Comparison of ENCODE assay signal across 8 mouse cellular contexts in the genomic region with DNA sequence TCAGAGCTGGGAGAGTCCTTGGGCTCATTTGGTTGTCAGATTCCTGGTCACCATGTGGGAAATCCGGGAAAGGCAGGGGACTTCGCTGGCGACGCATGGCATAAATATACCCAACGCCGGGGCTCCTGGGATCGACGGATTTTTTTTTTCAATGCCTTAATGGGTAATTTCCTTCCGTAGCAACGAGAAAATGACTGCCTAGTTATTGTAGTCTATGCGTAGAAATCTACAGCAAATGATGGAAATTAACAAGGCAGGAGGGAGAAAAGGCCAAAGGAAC. TPM values are rescaled to one million over a fixed set of nuclear protein-coding genes. Genes with fewer than 3 reads are reported as not detected.
DNase-seq lines count a peak whose midpoint lies in the region; ATAC-seq and TF ChIP-seq lines count a peak whose summit lies in the region.
"Had no signal": no experiment of that assay in that cellular context is flagged by ENCODE, and none has a peak within 500 bp of the region (broad histone marks: within the 10 kb centered on the region; RNA-seq: fewer than 3 reads in every experiment).

No protein-coding gene starts in this region.

- TF ChIP-seq POLR2A in limb, embryonic 14.5 days (IDR thresholded peaks at IDR 0.05; ENCODE audit: borderline replicate concordance, extremely low read depth, insufficient read depth, insufficient read length) = no peak

- DNase-seq in liver, embryonic 11.5 days (ENCODE audit: low spot score) = no peak
- DNase-seq in liver = no peak
- DNase-seq in limb, embryonic 14.5 days (ENCODE audit: low spot score) = no peak
- DNase-seq in adrenal gland, adult 2 months = no peak
- DNase-seq in left cerebral cortex, postnatal 14 days (ENCODE audit: low spot score in 2 of 2) = no peak

- H3K4me3 ChIP-seq in liver, embryonic 11.5 days (ENCODE audit: low read depth, low read length) = no peak overlapping the region
- H3K4me3 ChIP-seq in forebrain, embryonic 13.5 days = peak overlapping the region; percentile 35
- H3K4me3 ChIP-seq in limb, embryonic 14.5 days (replicated peaks; ENCODE audit: low read length) = peak overlapping the region; percentile 29
- 0 out of 2 replicates have a peak overlapping the region, but pooled peaks have one; percentile 3 for H3K4me3 ChIP-seq in stomach, embryonic 14.5 days (ENCODE audit: low read depth, low read length)

- H3K27ac ChIP-seq in liver, embryonic 11.5 days (ENCODE audit: low read depth, low read length) = no peak overlapping the region
- H3K27ac ChIP-seq in forebrain, embryonic 13.5 days = no peak overlapping the region
- no peak overlapping the region for H3K27ac ChIP-seq in limb, embryonic 14.5 days (replicated peaks; ENCODE audit: low read depth, low read length)
- no peak overlapping the region for H3K27ac ChIP-seq in stomach, embryonic 14.5 days (ENCODE audit: low read length)

- ATAC-seq in liver, embryonic 11.5 days (replicated peaks; ENCODE audit: low FRiP score) = no peak
- no peak for ATAC-seq in forebrain, embryonic 13.5 days
- ATAC-seq in limb, embryonic 14.5 days (ENCODE audit: low FRiP score, low read depth) = no peak
- no peak for ATAC-seq in stomach, embryonic 14.5 days (ENCODE audit: insufficient number of reproducible peaks, insufficient read depth, low FRiP score, low read depth)
- ATAC-seq: Patski had no signal

- no peak overlapping the region for H3K9ac ChIP-seq in liver, embryonic 11.5 days (ENCODE audit: low read depth, low read length)
- H3K9ac ChIP-seq in forebrain, embryonic 13.5 days = no peak overlapping the region; the same call in 1 of the 2 replicates
- no peak overlapping the region for H3K9ac ChIP-seq in limb, embryonic 14.5 days (ENCODE audit: low read depth, low read length, severe bottlenecking)
- no peak overlapping the region for H3K9ac ChIP-seq in stomach, embryonic 14.5 days (replicated peaks; ENCODE audit: low read depth, low read length)

- WGBS in liver, embryonic 11.5 days = 3% methylated on average over 11 of the region's 11 CpGs
- WGBS in forebrain, embryonic 13.5 days = 1% methylated on average over 11 of the region's 11 CpGs
- WGBS in limb, embryonic 14.5 days = 2% methylated on average over 11 of the region's 11 CpGs
- WGBS in stomach, embryonic 14.5 days = 1% methylated on average over 11 of the region's 11 CpGs

- peak overlapping the region; percentile 43; the same call in 1 of the 2 replicates for H3K4me2 ChIP-seq in liver, embryonic 11.5 days
- peak overlapping the region; percentile 62 for H3K4me2 ChIP-seq in forebrain, embryonic 13.5 days
- H3K4me2 ChIP-seq in limb, embryonic 14.5 days (replicated peaks; ENCODE audit: low read depth, low read length, severe bottlenecking) = peak overlapping the region; percentile 45
- H3K4me2 ChIP-seq in stomach, embryonic 14.5 days (replicated peaks; ENCODE audit: low read depth, low read length) = peak overlapping the region; percentile 26

- intact Hi-C loops in left cerebral cortex, postnatal 14 days (cut with DNase I) = loop anchor here (2.0 to 5.0 kb wide), 3 partner anchors 291 to 1086 kb away; no protein-coding TSS in a partner anchor

- 0 out of 2 replicates have a peak, but pooled peaks cover 4% of the 10 kb centered on the region for H3K4me1 ChIP-seq in liver, embryonic 11.5 days (replicated peaks; ENCODE audit: control insufficient read depth, insufficient read depth, low read length)
- peaks cover 32% of the 10 kb centered on the region for H3K4me1 ChIP-seq in forebrain, embryonic 13.5 days
- H3K4me1 ChIP-seq in limb, embryonic 14.5 days (ENCODE audit: control insufficient read depth, insufficient read depth, low read length) = 0 out of 2 replicates have a peak, but pooled peaks cover 11% of the 10 kb centered on the region
- H3K4me1 ChIP-seq in stomach, embryonic 14.5 days (ENCODE audit: control insufficient read depth, insufficient read depth, low read length) = peaks cover under 1% of the 10 kb centered on the region; the same call in 1 of the 2 replicates

- H3K36me3 ChIP-seq in liver, embryonic 11.5 days (ENCODE audit: control insufficient read depth, insufficient read depth, low read length) = no peaks in the 10 kb centered on the region
- H3K36me3 ChIP-seq in forebrain, embryonic 13.5 days (ENCODE audit: poor library complexity, severe bottlenecking) = no peaks in the 10 kb centered on the region
- H3K36me3 ChIP-seq in limb, embryonic 14.5 days (ENCODE audit: control insufficient read depth, insufficient read depth, low read length) = no peaks in the 10 kb centered on the region
- no peaks in the 10 kb centered on the region for H3K36me3 ChIP-seq in stomach, embryonic 14.5 days (ENCODE audit: control insufficient read depth, insufficient read depth, low read length)

- peaks cover 85% of the 10 kb centered on the region for H3K27me3 ChIP-seq in liver, embryonic 11.5 days (replicated peaks; ENCODE audit: control insufficient read depth, insufficient read depth, low read length)
- H3K27me3 ChIP-seq in forebrain, embryonic 13.5 days = peaks cover 61% of the 10 kb centered on the region
- H3K27me3 ChIP-seq in limb, embryonic 14.5 days (ENCODE audit: control insufficient read depth, insufficient read depth, low read length) = peaks cover 59% of the 10 kb centered on the region
- H3K27me3 ChIP-seq in stomach, embryonic 14.5 days (ENCODE audit: control insufficient read depth, insufficient read depth, low read length) = peaks cover 30% of the 10 kb centered on the region
- H3K27me3 ChIP-seq: Patski had no signal

- H3K9me3 ChIP-seq in liver, embryonic 11.5 days (ENCODE audit: control insufficient read depth, low read length) = no peaks in the 10 kb centered on the region
- H3K9me3 ChIP-seq in forebrain, embryonic 13.5 days (replicated peaks) = no peaks in the 10 kb centered on the region
- no peaks in the 10 kb centered on the region for H3K9me3 ChIP-seq in limb, embryonic 14.5 days (ENCODE audit: control insufficient read depth, low read length)
- no peaks in the 10 kb centered on the region for H3K9me3 ChIP-seq in stomach, embryonic 14.5 days (ENCODE audit: control insufficient read depth, low read depth, low read length)

RNA-seq across cellular contexts. Expression of gene Satb2, which starts 1.7 kb away (rescaled TPM):
- 0.27 and 0.57 TPM in 2 replicates for polyA plus RNA-seq in liver, embryonic 11.5 days (2014; fragmentation: Nextera tagmentation; extraction: Ambion mirVana)
- 5.5 and 10.2 TPM in 2 replicates for polyA plus RNA-seq in forebrain, embryonic 13.5 days (2015; fragmentation: Nextera tagmentation; extraction: Ambion mirVana)
- 4.9 and 5.3 TPM in 2 replicates for polyA plus RNA-seq in limb, embryonic 14.5 days (2012; rRNA removed)
- 5.0 and 5.3 TPM in 2 replicates for polyA plus RNA-seq in limb, embryonic 14.5 days (2014; fragmentation: Nextera tagmentation; extraction: Ambion mirVana)
- 0.46 and 1.1 TPM in 2 replicates for polyA plus RNA-seq in stomach, embryonic 14.5 days (2014; fragmentation: Nextera tagmentation; extraction: Ambion mirVana)
- 1 to 10 TPM; 2.1 to 2.3 TPM for total RNA-seq in adrenal gland, adult 2 months (2021)
- polyA plus RNA-seq in adrenal gland, adult 2 months (2012; rRNA removed) = 0.52 and 1.1 TPM in 2 replicates
- total RNA-seq in left cerebral cortex, postnatal 14 days (2021) = 100 to 1,000 TPM in 1 of 2 experiments, 10 to 100 TPM in 1; 99.7 to 109 TPM
